Mouse (Mus musculus) thymus, adult 18-20 months (tissue): Measurements from ENCODE around the gene Ckap5.

Source experiments
- DNase-seq, 2 experiments: peaks; one replicate each; pipeline ENCODE4 v3.0.0; 2022; ENCODE audit warnings: mixed read lengths in 2 of 2

The Ckap5 gene

GRCm38 (mm10) chr2:91628171-91628570 is 101.6 kb downstream of the Ckap5 start:
- DNase-seq, result no peak

GRCm38 (mm10) chr2:91629682-91630081 is 103.1 kb downstream of the Ckap5 start:
- DNase-seq, result no peak

- no peak for DNase-seq
Measured at GRCm38 (mm10) chr2:91630384-91630783, 103.8 kb downstream of the Ckap5 start.

GRCm38 (mm10) chr2:91631826-91632225 is 105.3 kb downstream of the Ckap5 start:
- no peak for DNase-seq

GRCm38 (mm10) chr2:91632316-91632715 is 105.8 kb downstream of the Ckap5 start:
- DNase-seq, result no peak

GRCm38 (mm10) chr2:91633334-91633977 is 106.9 kb downstream of the Ckap5 start:
- DNase-seq, result no peak

GRCm38 (mm10) chr2:91634841-91635240 is 108.3 kb downstream of the Ckap5 start:
- DNase-seq, result peak in 1 of 2 experiments; percentile 60

- no peak for DNase-seq
Measured at GRCm38 (mm10) chr2:91635486-91635885, 108.9 kb downstream of the Ckap5 start.

GRCm38 (mm10) chr2:91636229-91636628 is 109.7 kb downstream of the Ckap5 start, which contains the start of gene F2:
F2 (minus strand) TSS chr2:91636414.
- DNase-seq, result no peak

- DNase-seq, result no peak
Measured at GRCm38 (mm10) chr2:91636727-91637338, 110.3 kb downstream of the Ckap5 start.

GRCm38 (mm10) chr2:91638931-91639330 is 112.4 kb downstream of the Ckap5 start:
- no peak for DNase-seq

GRCm38 (mm10) chr2:91642825-91643415 is 116.4 kb downstream of the Ckap5 start:
- no peak for DNase-seq

- DNase-seq, result no peak
Measured at GRCm38 (mm10) chr2:91644021-91644420, 117.5 kb downstream of the Ckap5 start.

GRCm38 (mm10) chr2:91645354-91645753 is 118.8 kb downstream of the Ckap5 start:
- DNase-seq, result peak; percentile 47 to 51

- peak; percentile 71 to 85 for DNase-seq
Measured at GRCm38 (mm10) chr2:91645811-91646210, 119.2 kb downstream of the Ckap5 start.

- DNase-seq, result peak in 1 of 2 experiments; percentile 47
Measured at GRCm38 (mm10) chr2:91646733-91647132, 120.2 kb downstream of the Ckap5 start.

GRCm38 (mm10) chr2:91649152-91649551 is 122.6 kb downstream of the Ckap5 start:
- DNase-seq, result peak in 1 of 2 experiments; percentile 38

GRCm38 (mm10) chr2:91649553-91650359 is 123.2 kb downstream of the Ckap5 start, which contains the start of the genes Zfp408 and Arhgap1:
Zfp408 (minus strand) TSS chr2:91649791.
Arhgap1 (plus strand) TSS chr2:91649860.
- DNase-seq, result peak; percentile 94 to 96

- no peak for DNase-seq
Measured at GRCm38 (mm10) chr2:91650360-91650995, 123.9 kb downstream of the Ckap5 start.

- no peak for DNase-seq
Measured at GRCm38 (mm10) chr2:91651458-91652258, 125.1 kb downstream of the Ckap5 start.

GRCm38 (mm10) chr2:91652863-91653262 is 126.3 kb downstream of the Ckap5 start:
- no peak for DNase-seq

GRCm38 (mm10) chr2:91655388-91655787 is 128.8 kb downstream of the Ckap5 start:
- no peak for DNase-seq
